Mouse (Mus musculus) cerebellum, adult 2 months (tissue): ENCODE data around the gene Ubfd1.

Experiments
- CTCF ChIP-seq: fragments of 200-500 bp; IDR thresholded peaks from 2 replicates; pipeline ENCODE4 v1.5.1; 2011; ENCODE audit warnings: low read depth, mild to moderate bottlenecking, control low read depth, low read length, moderate library complexity, borderline replicate concordance; ENCODE audit not compliant: insufficient read depth
- POLR2A ChIP-seq: fragments of 200-500 bp; IDR thresholded peaks from 2 replicates; pipeline ENCODE4 v1.6.1; 2011; ENCODE audit warnings: low read length, control low read depth, borderline replicate concordance; ENCODE audit not compliant: insufficient read depth

DNA sequence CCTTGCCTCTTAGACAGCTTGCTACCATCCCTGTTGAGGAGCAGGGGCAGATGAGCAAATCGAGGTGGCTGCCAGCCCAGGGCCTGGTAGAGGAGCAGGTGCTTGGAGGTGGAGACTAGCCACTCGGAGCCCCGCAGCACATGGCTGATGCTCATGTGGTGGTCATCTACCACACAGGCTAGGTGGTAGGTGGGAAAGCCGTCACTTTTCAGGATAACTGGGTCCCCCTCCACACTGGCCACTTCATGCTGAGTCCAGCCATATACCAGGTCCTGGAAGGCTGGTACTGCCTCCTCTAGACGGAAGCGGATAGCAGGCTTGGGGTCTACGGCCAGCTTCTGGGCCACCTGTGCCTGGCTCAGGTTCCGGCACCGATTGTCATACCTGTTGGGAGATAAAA, 18.8 kb upstream of the Ubfd1 start:
- no peak for TF ChIP-seq CTCF
- no peak for TF ChIP-seq POLR2A
